ENCODE assay signal across 8 mouse cellular contexts in genomic region chr12:113144001-113144756, GRCm38 (mm10). TPM values are rescaled to one million over a fixed set of nuclear protein-coding genes. Genes with fewer than 3 reads are reported as not detected.
DNase-seq lines count a peak whose midpoint lies in the region; ATAC-seq and TF ChIP-seq lines count a peak whose summit lies in the region.

No protein-coding gene starts in this region.

- 81% methylated on average over 20 of the region's 20 CpGs for WGBS in liver, adult 2 months
- WGBS in liver, embryonic 12.5 days (ENCODE audit: insufficient replicate concordance), result 69% methylated on average over 20 of the region's 20 CpGs

- H3K4me3 ChIP-seq in liver, adult 2 months (ENCODE audit: insufficient read depth, low read depth, low read length), result no peak overlapping the region
- no peak overlapping the region for H3K4me3 ChIP-seq in liver, embryonic 12.5 days

- no peaks in the 10 kb centered on the region for H3K79me2 ChIP-seq in liver, adult 2 months (ENCODE audit: control insufficient read depth, insufficient read depth, low read length)

- peak; percentile 73 for DNase-seq in CD4-positive, CD25-positive, alpha-beta regulatory T cell, adult 2 months (ENCODE audit: low read depth, low spot score)
- peak; percentile 27 for DNase-seq in liver, adult 2 months (ENCODE audit: extremely low read depth, low read depth, low spot score)
- DNase-seq in embryo, embryonic 10.5 days (ENCODE audit: low spot score), result peak; percentile 67
- DNase-seq in kidney, postnatal 10 days, result peak; percentile 64
- peak; percentile 55 for DNase-seq in thymus, postnatal 0 days (ENCODE audit: low spot score)
- no peak for DNase-seq in urinary bladder, adult 2 months (ENCODE audit: low spot score)

- H3K9me3 ChIP-seq in liver, embryonic 12.5 days (replicated peaks), result no peaks in the 10 kb centered on the region

- no peak overlapping the region for H3K27ac ChIP-seq in liver, adult 2 months (replicated peaks; ENCODE audit: insufficient read depth, low read depth, low read length)
- no peak overlapping the region for H3K27ac ChIP-seq in liver, embryonic 12.5 days

- H3K4me1 ChIP-seq in liver, adult 2 months (ENCODE audit: control insufficient read depth, insufficient read depth, low read length), result peaks cover 5% of the 10 kb centered on the region
- peaks cover 86% of the 10 kb centered on the region for H3K4me1 ChIP-seq in liver, embryonic 12.5 days

- H3K27me3 ChIP-seq in liver, adult 2 months (ENCODE audit: control insufficient read depth, insufficient read depth, low read length), result no peaks in the 10 kb centered on the region
- peaks cover 75% of the 10 kb centered on the region for H3K27me3 ChIP-seq in liver, embryonic 12.5 days (replicated peaks)

- peak; percentile 79 for TF ChIP-seq CTCF in liver, adult 2 months (IDR thresholded peaks at IDR 0.05; ENCODE audit: low read depth, low read length)

- no peak overlapping the region for H3K4me2 ChIP-seq in liver, embryonic 12.5 days

- no peak for TF ChIP-seq POLR2A in liver, adult 2 months (IDR thresholded peaks at IDR 0.05; ENCODE audit: extremely low read depth, insufficient read depth, low read length)

- no peak for ATAC-seq in CD4-positive, CD25-positive, alpha-beta regulatory T cell, adult 4 months
- ATAC-seq in liver, embryonic 12.5 days, result no peak

- H3K9ac ChIP-seq in liver, adult 2 months (ENCODE audit: low read depth, low read length), result no peak overlapping the region
- H3K9ac ChIP-seq in liver, embryonic 12.5 days, result no peak overlapping the region

- no peaks in the 10 kb centered on the region; the same call in 1 of the 2 replicates for H3K36me3 ChIP-seq in liver, adult 2 months (ENCODE audit: control insufficient read depth, insufficient read depth, low read length)
- H3K36me3 ChIP-seq in liver, embryonic 12.5 days, result no peaks in the 10 kb centered on the region; the same call in 1 of the 2 replicates

RNA-seq across cellular contexts. Expression of gene Crip1, which starts 1.9 kb away (rescaled TPM):
- polyA plus RNA-seq in CD4-positive, CD25-positive, alpha-beta regulatory T cell, adult 4 months (2017; shearing (Covaris generic)), result 1,000 to 10,000 TPM in 1 of 2 experiments, 100 to 1,000 TPM in 1; 784 to 1,045 TPM
- 18.3 and 22.2 TPM in 2 replicates for total RNA-seq in liver, adult 2 months (2014; rRNA removed)
- 17.5 and 25.0 TPM in 2 replicates for polyA plus RNA-seq in liver, adult 2 months (2012; rRNA removed)
- 96.9 and 99.8 TPM in 2 replicates for polyA plus RNA-seq in liver, embryonic 12.5 days (2016; fragmentation: Nextera tagmentation; extraction: Ambion mirVana)
- 2,725 and 3,094 TPM in 2 replicates for polyA plus RNA-seq in thymus, postnatal 0 days (2015; fragmentation: Nextera tagmentation; extraction: Ambion mirVana)
- polyA plus RNA-seq in urinary bladder, adult 2 months (2012; rRNA removed), result 805 and 1,244 TPM in 2 replicates

RNA-seq across cellular contexts. Expression of gene Crip2, which starts 4.1 kb away (rescaled TPM):
- polyA plus RNA-seq in CD4-positive, CD25-positive, alpha-beta regulatory T cell, adult 4 months (2017; shearing (Covaris generic)), result 1 to 10 TPM; 5.7 to 6.9 TPM
- total RNA-seq in liver, adult 2 months (2014; rRNA removed), result 24.3 and 37.3 TPM in 2 replicates
- polyA plus RNA-seq in liver, adult 2 months (2012; rRNA removed), result 217 and 245 TPM in 2 replicates
- polyA plus RNA-seq in liver, embryonic 12.5 days (2016; fragmentation: Nextera tagmentation; extraction: Ambion mirVana), result 52.1 and 53.5 TPM in 2 replicates
- 113 and 122 TPM in 2 replicates for polyA plus RNA-seq in thymus, postnatal 0 days (2015; fragmentation: Nextera tagmentation; extraction: Ambion mirVana)
- 303 and 339 TPM in 2 replicates for polyA plus RNA-seq in urinary bladder, adult 2 months (2012; rRNA removed)

RNA-seq across cellular contexts. Expression of gene Tedc1, which starts 12.0 kb away (rescaled TPM):
- 1 to 10 TPM; 1.5 to 3.3 TPM for polyA plus RNA-seq in CD4-positive, CD25-positive, alpha-beta regulatory T cell, adult 4 months (2017; shearing (Covaris generic))
- total RNA-seq in liver, adult 2 months (2014; rRNA removed), result 0.09 and 0.34 TPM in 2 replicates
- 0.15 and 0.45 TPM in 2 replicates for polyA plus RNA-seq in liver, adult 2 months (2012; rRNA removed)
- 18.3 and 18.5 TPM in 2 replicates for polyA plus RNA-seq in liver, embryonic 12.5 days (2016; fragmentation: Nextera tagmentation; extraction: Ambion mirVana)
- 49.4 and 71.1 TPM in 2 replicates for polyA plus RNA-seq in thymus, postnatal 0 days (2015; fragmentation: Nextera tagmentation; extraction: Ambion mirVana)
- polyA plus RNA-seq in urinary bladder, adult 2 months (2012; rRNA removed), result 1.3 TPM in 2 replicates

RNA-seq across cellular contexts. Expression of gene Tmem121, which starts 41.6 kb away (rescaled TPM):
- polyA plus RNA-seq in CD4-positive, CD25-positive, alpha-beta regulatory T cell, adult 4 months (2017; shearing (Covaris generic)), result not detected
- not detected in 2 replicates for total RNA-seq in liver, adult 2 months (2014; rRNA removed)
- polyA plus RNA-seq in liver, adult 2 months (2012; rRNA removed), result not detected in 2 replicates
- 1.0 and 1.2 TPM in 2 replicates for polyA plus RNA-seq in liver, embryonic 12.5 days (2016; fragmentation: Nextera tagmentation; extraction: Ambion mirVana)
- 35.5 and 37.2 TPM in 2 replicates for polyA plus RNA-seq in thymus, postnatal 0 days (2015; fragmentation: Nextera tagmentation; extraction: Ambion mirVana)
- 0.69 and 0.98 TPM in 2 replicates for polyA plus RNA-seq in urinary bladder, adult 2 months (2012; rRNA removed)

RNA-seq across cellular contexts. Expression of gene Mta1, which starts 46.1 kb away (rescaled TPM):
- polyA plus RNA-seq in CD4-positive, CD25-positive, alpha-beta regulatory T cell, adult 4 months (2017; shearing (Covaris generic)), result 10 to 100 TPM in 1 of 2 experiments, 1 to 10 TPM in 1; 9.6 to 15.1 TPM
- total RNA-seq in liver, adult 2 months (2014; rRNA removed), result 6.0 and 8.9 TPM in 2 replicates
- 24.3 and 31.7 TPM in 2 replicates for polyA plus RNA-seq in liver, adult 2 months (2012; rRNA removed)
- 7.2 and 7.7 TPM in 2 replicates for polyA plus RNA-seq in liver, embryonic 12.5 days (2016; fragmentation: Nextera tagmentation; extraction: Ambion mirVana)
- polyA plus RNA-seq in thymus, postnatal 0 days (2015; fragmentation: Nextera tagmentation; extraction: Ambion mirVana), result 11.7 and 13.6 TPM in 2 replicates
- polyA plus RNA-seq in urinary bladder, adult 2 months (2012; rRNA removed), result 43.1 and 55.5 TPM in 2 replicates
